In the genomic region with DNA sequence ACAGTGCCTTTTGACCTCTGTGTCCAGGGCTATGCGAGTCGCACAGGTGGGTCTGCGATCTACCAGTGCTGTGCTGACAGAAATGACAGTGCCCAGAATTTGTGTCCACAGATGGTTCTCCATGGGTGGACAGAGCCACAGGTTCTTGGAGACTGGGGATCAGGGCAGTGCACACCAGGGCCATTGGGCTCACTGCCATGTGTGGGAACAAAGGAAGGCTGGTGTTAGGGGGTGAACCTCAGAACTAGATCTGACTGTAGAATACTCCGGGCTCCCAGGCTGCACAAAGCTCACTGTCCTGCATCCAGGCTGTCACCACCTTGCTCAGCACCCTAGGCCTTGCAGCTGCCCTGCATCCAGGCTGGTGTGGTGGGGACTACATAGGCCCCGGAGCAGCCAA, we compare ENCODE assay signal across 23 mouse cellular contexts. TPM values are rescaled to one million over a fixed set of nuclear protein-coding genes. Genes with fewer than 3 reads are reported as not detected.
DNase-seq lines count a peak whose midpoint lies in the region; ATAC-seq and TF ChIP-seq lines count a peak whose summit lies in the region.
"Had no signal": no experiment of that assay in that cellular context is flagged by ENCODE, and none has a peak within 500 bp of the region (broad histone marks: within the 10 kb centered on the region; RNA-seq: fewer than 3 reads in every experiment).

No protein-coding gene starts in this region.

- WGBS in hindbrain, embryonic 11.5 days = 93% methylated on average over 5 of the region's 5 CpGs
- 94% methylated on average over 5 of the region's 5 CpGs for WGBS in hindbrain, embryonic 12.5 days
- 90% methylated on average over 5 of the region's 5 CpGs for WGBS in lung, embryonic 15.5 days
- 98% methylated on average over 5 of the region's 5 CpGs for WGBS in limb, embryonic 14.5 days

- ATAC-seq in hindbrain, embryonic 11.5 days (ENCODE audit: low FRiP score) = no peak
- no peak for ATAC-seq in hindbrain, embryonic 12.5 days (ENCODE audit: low FRiP score)
- no peak for ATAC-seq in lung, embryonic 15.5 days (ENCODE audit: borderline replicate concordance, extremely low read depth, low FRiP score, low TSS enrichment)
- no peak for ATAC-seq in limb, embryonic 14.5 days (ENCODE audit: low FRiP score, low read depth)
- ATAC-seq: forebrain, embryonic 13.5 days; Patski had no signal

- H3K27me3 ChIP-seq in hindbrain, embryonic 11.5 days (ENCODE audit: control insufficient read depth, insufficient read depth, low read length) = no peaks in the 10 kb centered on the region
- no peaks in the 10 kb centered on the region for H3K27me3 ChIP-seq in hindbrain, embryonic 12.5 days
- H3K27me3 ChIP-seq in lung, embryonic 15.5 days = no peaks in the 10 kb centered on the region
- H3K27me3 ChIP-seq in limb, embryonic 14.5 days (ENCODE audit: control insufficient read depth, insufficient read depth, low read length) = no peaks in the 10 kb centered on the region
- H3K27me3 ChIP-seq: CH12.LX; forebrain, embryonic 13.5 days; limb, embryonic 12.5 days; liver, embryonic 15.5 days; Patski had no signal

- H3K27ac ChIP-seq in hindbrain, embryonic 11.5 days (ENCODE audit: low read depth, low read length) = peak overlapping the region; percentile 10; the same call in 1 of the 2 replicates
- H3K27ac ChIP-seq in hindbrain, embryonic 12.5 days = no peak overlapping the region
- H3K27ac ChIP-seq in lung, embryonic 15.5 days = peak overlapping the region; percentile 33; the same call in 1 of the 2 replicates
- 0 out of 2 replicates have a peak overlapping the region, but pooled peaks have one; percentile 79 for H3K27ac ChIP-seq in limb, embryonic 14.5 days (replicated peaks; ENCODE audit: low read depth, low read length)
- H3K27ac ChIP-seq: forebrain, embryonic 13.5 days; kidney, postnatal 0 days; liver, embryonic 15.5 days had no signal

- H3K9me3 ChIP-seq in hindbrain, embryonic 11.5 days (ENCODE audit: control insufficient read depth, low read length) = no peaks in the 10 kb centered on the region
- H3K9me3 ChIP-seq in hindbrain, embryonic 12.5 days (replicated peaks) = no peaks in the 10 kb centered on the region
- H3K9me3 ChIP-seq in lung, embryonic 15.5 days = no peaks in the 10 kb centered on the region
- no peaks in the 10 kb centered on the region for H3K9me3 ChIP-seq in limb, embryonic 14.5 days (ENCODE audit: control insufficient read depth, low read length)
- H3K9me3 ChIP-seq: forebrain, embryonic 13.5 days; G1E; limb, embryonic 12.5 days; liver, embryonic 15.5 days had no signal

- peaks cover 7% of the 10 kb centered on the region; the same call in 1 of the 2 replicates for H3K4me1 ChIP-seq in hindbrain, embryonic 11.5 days (replicated peaks; ENCODE audit: control insufficient read depth, insufficient read depth, low read length)
- peaks cover 36% of the 10 kb centered on the region for H3K4me1 ChIP-seq in hindbrain, embryonic 12.5 days
- peaks cover 49% of the 10 kb centered on the region for H3K4me1 ChIP-seq in lung, embryonic 15.5 days
- peaks cover 33% of the 10 kb centered on the region for H3K4me1 ChIP-seq in limb, embryonic 14.5 days (ENCODE audit: control insufficient read depth, insufficient read depth, low read length)

- no peak overlapping the region for H3K4me3 ChIP-seq in hindbrain, embryonic 11.5 days (ENCODE audit: low read depth, low read length)
- no peak overlapping the region for H3K4me3 ChIP-seq in hindbrain, embryonic 12.5 days
- no peak overlapping the region for H3K4me3 ChIP-seq in lung, embryonic 15.5 days
- H3K4me3 ChIP-seq in limb, embryonic 14.5 days (replicated peaks; ENCODE audit: low read length) = no peak overlapping the region
- H3K4me3 ChIP-seq: forebrain, embryonic 13.5 days; limb, embryonic 12.5 days; liver, embryonic 15.5 days had no signal

- DNase-seq in hindbrain, embryonic 11.5 days (ENCODE audit: low spot score) = no peak
- no peak for DNase-seq in lung, postnatal 4 days
- peak; percentile 64 to 66 for DNase-seq in cerebellum, adult 18-20 months
- no peak for DNase-seq in limb, embryonic 14.5 days (ENCODE audit: low spot score)
- no peak for DNase-seq in spleen, postnatal 4 days (ENCODE audit: low spot score in 2 of 2)
- no peak for DNase-seq in lung, postnatal 10 days
- DNase-seq: adrenal gland, adult 8-10 months; B cell, adult 2 months; gastrocnemius, postnatal 36 days; heart, postnatal 4 days; kidney, adult 2 months; retina, postnatal 1 day; thymus, postnatal 14 days had no signal

- TF ChIP-seq POLR2A in limb, embryonic 14.5 days (IDR thresholded peaks at IDR 0.05; ENCODE audit: borderline replicate concordance, extremely low read depth, insufficient read depth, insufficient read length) = no peak

- H3K4me2 ChIP-seq in hindbrain, embryonic 11.5 days (replicated peaks; ENCODE audit: low read depth, low read length) = no peak overlapping the region
- no peak overlapping the region for H3K4me2 ChIP-seq in hindbrain, embryonic 12.5 days (replicated peaks)
- H3K4me2 ChIP-seq in lung, embryonic 15.5 days = no peak overlapping the region
- no peak overlapping the region for H3K4me2 ChIP-seq in limb, embryonic 14.5 days (replicated peaks; ENCODE audit: low read depth, low read length, severe bottlenecking)
- H3K4me2 ChIP-seq: forebrain, embryonic 13.5 days; limb, embryonic 12.5 days; liver, embryonic 15.5 days; midbrain, embryonic 11.5 days had no signal

- H3K9ac ChIP-seq in hindbrain, embryonic 11.5 days (ENCODE audit: low read depth, low read length) = 0 out of 2 replicates have a peak overlapping the region, but pooled peaks have one; percentile 15
- H3K9ac ChIP-seq in hindbrain, embryonic 12.5 days = no peak overlapping the region
- H3K9ac ChIP-seq in lung, embryonic 15.5 days = no peak overlapping the region
- H3K9ac ChIP-seq in limb, embryonic 14.5 days (ENCODE audit: low read depth, low read length, severe bottlenecking) = no peak overlapping the region
- H3K9ac ChIP-seq: limb, embryonic 12.5 days; liver, embryonic 15.5 days had no signal

- H3K36me3 ChIP-seq in hindbrain, embryonic 11.5 days (ENCODE audit: control insufficient read depth, insufficient read depth, low read length) = no peaks in the 10 kb centered on the region
- peaks cover 4% of the 10 kb centered on the region; the same call in 1 of the 2 replicates for H3K36me3 ChIP-seq in hindbrain, embryonic 12.5 days
- no peaks in the 10 kb centered on the region for H3K36me3 ChIP-seq in lung, embryonic 15.5 days
- H3K36me3 ChIP-seq in limb, embryonic 14.5 days (ENCODE audit: control insufficient read depth, insufficient read depth, low read length) = peaks cover 15% of the 10 kb centered on the region
- H3K36me3 ChIP-seq: liver, embryonic 15.5 days had no signal

RNA-seq across cellular contexts. Expression of a gene that starts 29.1 kb away (rescaled TPM):
- polyA plus RNA-seq in hindbrain, embryonic 11.5 days (2014; fragmentation: Nextera tagmentation; extraction: Ambion mirVana) = 13.6 and 14.2 TPM in 2 replicates
- polyA plus RNA-seq in hindbrain, embryonic 12.5 days (2016; fragmentation: Nextera tagmentation; extraction: Ambion mirVana) = 24.6 and 27.1 TPM in 2 replicates
- polyA plus RNA-seq in lung, embryonic 15.5 days (2015; fragmentation: Nextera tagmentation; extraction: Ambion mirVana) = 14.2 and 17.6 TPM in 2 replicates
- 37.8 and 58.5 TPM in 2 replicates for polyA plus RNA-seq in limb, embryonic 14.5 days (2012; rRNA removed)
- polyA plus RNA-seq in limb, embryonic 14.5 days (2014; fragmentation: Nextera tagmentation; extraction: Ambion mirVana) = 26.3 and 31.1 TPM in 2 replicates

RNA-seq across cellular contexts. Expression of a gene that starts 36.9 kb away (rescaled TPM):
- polyA plus RNA-seq in hindbrain, embryonic 11.5 days (2014; fragmentation: Nextera tagmentation; extraction: Ambion mirVana) = 0.08 and 0.11 TPM in 2 replicates
- 1.2 and 3.0 TPM in 2 replicates for polyA plus RNA-seq in hindbrain, embryonic 12.5 days (2016; fragmentation: Nextera tagmentation; extraction: Ambion mirVana)
- polyA plus RNA-seq in lung, embryonic 15.5 days (2015; fragmentation: Nextera tagmentation; extraction: Ambion mirVana) = 0.46 and 0.70 TPM in 2 replicates
- 136 and 173 TPM in 2 replicates for polyA plus RNA-seq in limb, embryonic 14.5 days (2012; rRNA removed)
- polyA plus RNA-seq in limb, embryonic 14.5 days (2014; fragmentation: Nextera tagmentation; extraction: Ambion mirVana) = 36.7 and 46.3 TPM in 2 replicates
- polyA plus RNA-seq: midbrain, embryonic 11.5 days had no signal

RNA-seq across cellular contexts. Expression of a gene that starts 57.2 kb away (rescaled TPM):
- polyA plus RNA-seq in hindbrain, embryonic 11.5 days (2014; fragmentation: Nextera tagmentation; extraction: Ambion mirVana) = 21.4 TPM in 2 replicates
- 34.2 and 34.3 TPM in 2 replicates for polyA plus RNA-seq in hindbrain, embryonic 12.5 days (2016; fragmentation: Nextera tagmentation; extraction: Ambion mirVana)
- polyA plus RNA-seq in lung, embryonic 15.5 days (2015; fragmentation: Nextera tagmentation; extraction: Ambion mirVana) = 17.3 and 19.6 TPM in 2 replicates
- 39.0 and 47.6 TPM in 2 replicates for polyA plus RNA-seq in limb, embryonic 14.5 days (2012; rRNA removed)
- polyA plus RNA-seq in limb, embryonic 14.5 days (2014; fragmentation: Nextera tagmentation; extraction: Ambion mirVana) = 22.3 and 25.5 TPM in 2 replicates

Comparison
In these comparisons a context has a peak if more than half of its experiments do, and no peak if none do; other contexts are left out.
1. DNase-seq: peak in cerebellum, adult 18-20 months (2 of 2); none in hindbrain, embryonic 11.5 days (single experiment), lung, postnatal 4 days (0 of 2), limb, embryonic 14.5 days (single experiment), spleen, postnatal 4 days (0 of 2) and lung, postnatal 10 days (single experiment).